Mouse (Mus musculus): ENCODE measurements around the gene Map4k2. TPM values are rescaled to one million over a fixed set of nuclear protein-coding genes. Genes with fewer than 3 reads are reported as not detected.

Gene Map4k2
- total and polyA plus RNA-seq, 3 experiments, result 8.0 to 22.3 TPM; not detected in 1

GRCm38 (mm10) chr19:6385821-6386220 is 44.9 kb downstream of the Map4k2 start:
- no peak for TF ChIP-seq MEF2A (IDR thresholded peaks at IDR 0.05; ENCODE audit: extremely low read depth, insufficient replicate concordance, low read depth, low read length, poor library complexity, severe bottlenecking)
- TF ChIP-seq ZNF384 (IDR thresholded peaks at IDR 0.05; ENCODE audit: low read depth, low read length), result no peak
- no peaks in the 10 kb centered on the region for H3K9me3 ChIP-seq (replicated peaks; ENCODE audit: insufficient read depth, low read length)
- no peaks in the 10 kb centered on the region for H3K36me3 ChIP-seq (ENCODE audit: control insufficient read depth in 1 of 2, insufficient read depth in 2 of 2, low read length in 2 of 2)
- H3K27ac ChIP-seq (ENCODE audit: control insufficient read depth, low read depth, low read length), result no peak overlapping the region
- DNase-seq (ENCODE audit: low read depth, low spot score), result no peak
- no peaks in the 10 kb centered on the region for H3K4me1 ChIP-seq (ENCODE audit: control insufficient read depth in 1 of 2, insufficient read depth in 2 of 2, low read length in 2 of 2)
- H3K4me3 ChIP-seq (ENCODE audit: control insufficient read depth in 1 of 2, insufficient read depth in 1 of 2, low read depth in 2 of 2, low read length in 2 of 2), result no peak overlapping the region
- no peaks in the 10 kb centered on the region for H3K27me3 ChIP-seq (ENCODE audit: control insufficient read depth in 1 of 2, insufficient read depth in 2 of 2, low read length in 2 of 2)
- no peaks in the 10 kb centered on the region for H3K79me2 ChIP-seq (ENCODE audit: control insufficient read depth, insufficient read depth, low read length, poor library complexity)
- no peak overlapping the region for H3K9ac ChIP-seq (ENCODE audit: control insufficient read depth, low read depth, low read length, poor library complexity, severe bottlenecking)

- no peaks in the 10 kb centered on the region for H3K36me3 ChIP-seq (ENCODE audit: control insufficient read depth in 1 of 2, insufficient read depth in 2 of 2, low read length in 2 of 2)
- H3K4me3 ChIP-seq (ENCODE audit: control insufficient read depth in 1 of 2, insufficient read depth in 1 of 2, low read depth in 2 of 2, low read length in 2 of 2), result no peak overlapping the region
- DNase-seq (ENCODE audit: low read depth, low spot score), result no peak
- no peak for TF ChIP-seq UBTF (IDR thresholded peaks at IDR 0.05; ENCODE audit: borderline replicate concordance, insufficient read depth, low read depth, low read length)
- TF ChIP-seq ELF1 (IDR thresholded peaks at IDR 0.05; ENCODE audit: low read depth, low read length), result no peak
- no peak for TF ChIP-seq SMC3 (IDR thresholded peaks at IDR 0.05; ENCODE audit: low read depth, low read length)
- no peak for TF ChIP-seq TCF12 (IDR thresholded peaks at IDR 0.05; ENCODE audit: low read depth, low read length)
- TF ChIP-seq POLR2AphosphoS2 (IDR thresholded peaks at IDR 0.05; ENCODE audit: low read length), result no peak
- no peak for TF ChIP-seq MAZ (IDR thresholded peaks at IDR 0.05; ENCODE audit: low read depth, low read length)
- TF ChIP-seq SIN3A (IDR thresholded peaks at IDR 0.05; ENCODE audit: low read length), result no peak
- no peak for TF ChIP-seq EP300 (IDR thresholded peaks at IDR 0.05; ENCODE audit: low read depth in 1 of 2, low read length in 2 of 2)
- TF ChIP-seq MEF2A (IDR thresholded peaks at IDR 0.05; ENCODE audit: extremely low read depth, insufficient replicate concordance, low read depth, low read length, poor library complexity, severe bottlenecking), result no peak
- no peak for TF ChIP-seq CTCF (IDR thresholded peaks at IDR 0.05 in 2 of 3, conservative IDR thresholded peaks at IDR 0.05 in 1 of 3; ENCODE audit: control insufficient read depth in 1 of 3, insufficient read depth in 1 of 3, low read depth in 2 of 3, low read length in 3 of 3, poor library complexity in 1 of 3, severe bottlenecking in 1 of 3)
- TF ChIP-seq USF1 (IDR thresholded peaks at IDR 0.05; ENCODE audit: low read depth, low read length), result no peak
- no peak for TF ChIP-seq NELFE (IDR thresholded peaks at IDR 0.05; ENCODE audit: low read depth, low read length)
- no peak for TF ChIP-seq ZKSCAN1 (IDR thresholded peaks at IDR 0.05; ENCODE audit: low read depth, low read length)
- TF ChIP-seq ZNF384 (IDR thresholded peaks at IDR 0.05; ENCODE audit: low read depth, low read length), result no peak
- no peak for TF ChIP-seq JUND (IDR thresholded peaks at IDR 0.05; ENCODE audit: low read depth, low read length)
- H3K4me1 ChIP-seq (ENCODE audit: control insufficient read depth in 1 of 2, insufficient read depth in 2 of 2, low read length in 2 of 2), result no peaks in the 10 kb centered on the region
- no peak overlapping the region for H3K9ac ChIP-seq (ENCODE audit: control insufficient read depth, low read depth, low read length, poor library complexity, severe bottlenecking)
- H3K27me3 ChIP-seq (ENCODE audit: control insufficient read depth in 1 of 2, insufficient read depth in 2 of 2, low read length in 2 of 2), result no peaks in the 10 kb centered on the region
- no peak overlapping the region for H3K27ac ChIP-seq (ENCODE audit: control insufficient read depth, low read depth, low read length)
- H3K79me2 ChIP-seq (ENCODE audit: control insufficient read depth, insufficient read depth, low read length, poor library complexity), result no peaks in the 10 kb centered on the region
- H3K9me3 ChIP-seq (replicated peaks; ENCODE audit: insufficient read depth, low read length), result no peaks in the 10 kb centered on the region
Observed at GRCm38 (mm10) chr19:6386234-6386633, 45.3 kb downstream of the Map4k2 start.
